Comparison of ENCODE assay signal across 8 mouse cellular contexts in genomic region chr5:53995316-53995715, GRCm38 (mm10). TPM values are rescaled to one million over a fixed set of nuclear protein-coding genes. Genes with fewer than 3 reads are reported as not detected.
A peak's percentile ranks its signal among the peaks of the same experiment; 100 is the strongest.
DNase-seq lines count a peak whose midpoint lies in the region; ATAC-seq and TF ChIP-seq lines count a peak whose summit lies in the region.

No protein-coding gene starts in this region.

- peak; percentile 66 to 77 for DNase-seq in gastrocnemius, adult 8-10 months (ENCODE audit: low spot score in 2 of 2)
- peak; percentile 97 for DNase-seq in induced T-regulatory cell, adult 2 months (ENCODE audit: low read depth)
- DNase-seq in left cerebral cortex, postnatal 14 days (ENCODE audit: low spot score in 2 of 2) = peak; percentile 83 to 86
- peak; percentile 82 for DNase-seq in right cerebral cortex, postnatal 14 days
- peak; percentile 65 to 76 for DNase-seq in urinary bladder, postnatal 4 days (ENCODE audit: low spot score in 2 of 2)

- TF ChIP-seq POLR2A in cortical plate, adult 2 months (IDR thresholded peaks at IDR 0.05; ENCODE audit: extremely low read depth, insufficient read depth, low read length) = peak; percentile 24; the same call in 1 of the 2 replicates

- H3K4me1 ChIP-seq in cortical plate, adult 2 months (ENCODE audit: control insufficient read depth, insufficient read depth, low read length) = no peaks in the 10 kb centered on the region; the same call in 1 of the 2 replicates

- H3K27ac ChIP-seq in cortical plate, adult 2 months (ENCODE audit: insufficient read depth, low read length) = 0 out of 2 replicates have a peak overlapping the region, but pooled peaks have one; percentile 58

- intact Hi-C loops in left cerebral cortex, postnatal 14 days (cut with DNase I) = loop anchor here (5.0 kb wide), 2 partner anchors 102 to 117 kb away; no protein-coding TSS in a partner anchor

- H3K4me3 ChIP-seq in cortical plate, adult 2 months (ENCODE audit: insufficient read depth, low read length) = peak overlapping the region; percentile 56

- TF ChIP-seq CTCF in cortical plate, adult 2 months (IDR thresholded peaks at IDR 0.05; ENCODE audit: extremely low read depth, insufficient read depth, low read length) = no peak

- peak; percentile 60 for ATAC-seq in activated CD4-positive, CD25-positive, alpha-beta regulatory T cell, adult 4 months
- peak; percentile 60 for ATAC-seq in megakaryocyte-erythroid progenitor cell, adult 5-6 weeks (replicated peaks; ENCODE audit: low FRiP score, low TSS enrichment, poor library complexity, severe bottlenecking)

RNA-seq across cellular contexts. Expression of gene Stim2, which starts 3.0 kb away (rescaled TPM):
- 10 to 100 TPM; 19.4 to 19.7 TPM for polyA plus RNA-seq in activated CD4-positive, CD25-positive, alpha-beta regulatory T cell, adult 4 months (2017; shearing (Covaris generic))
- polyA plus RNA-seq in cortical plate, adult 2 months (2012; rRNA removed) = 25.5 and 30.4 TPM in 2 replicates
- 10 to 100 TPM; 47.7 to 62.7 (median 49.8) TPM for total RNA-seq in gastrocnemius, adult 8-10 months (2022)
- 10 to 100 TPM; 54.4 to 58.9 TPM for total RNA-seq in left cerebral cortex, postnatal 14 days (2021)
- 5.7 and 12.5 TPM in 2 replicates for total RNA-seq in megakaryocyte-erythroid progenitor cell, adult 5-6 weeks (2014; fragmentation: Nextera tagmentation)
- total RNA-seq in megakaryocyte-erythroid progenitor cell, adult 5-6 weeks (2017) = 10.6 and 19.9 TPM in 2 replicates

Comparison
In these comparisons a context has a peak if more than half of its experiments do, and no peak if none do; other contexts are left out.
1. Peak in every context shown above with its lines: DNase-seq, ATAC-seq, H3K4me3 ChIP-seq and H3K27ac ChIP-seq.